Mouse (Mus musculus) megakaryocyte, adult 5-6 weeks (primary cell): ENCODE measurements around the gene Klf11. TPM values are rescaled to one million over a fixed set of nuclear protein-coding genes. Genes with fewer than 3 reads are reported as not detected.

ENCODE experiments used
- ATAC-seq: 2 replicates; pipeline ENCODE4 v1.8.0; 2016; ENCODE audit warnings: mild to moderate bottlenecking, inconsistent platforms; ENCODE audit not compliant: poor library complexity, severe bottlenecking
- total RNA-seq, 2 experiments: library from RNA; stranded (forward) in 1 of 2; stranded (reverse) in 1 of 2; fragments of 153-499, 151-499 nt in 1 of 2; fragments of 221-1000, 200-1000 nt in 1 of 2; gene quantifications; 2 replicates each; pipeline versions ENCODE4 v1.2.3 to v1.2.4; 2015 to 2017

The Klf11 gene
- total RNA-seq (2015) (7.7 and 9.6 TPM in 2 replicates), total RNA-seq (2017) (7.9 and 9.2 TPM in 2 replicates)

DNA sequence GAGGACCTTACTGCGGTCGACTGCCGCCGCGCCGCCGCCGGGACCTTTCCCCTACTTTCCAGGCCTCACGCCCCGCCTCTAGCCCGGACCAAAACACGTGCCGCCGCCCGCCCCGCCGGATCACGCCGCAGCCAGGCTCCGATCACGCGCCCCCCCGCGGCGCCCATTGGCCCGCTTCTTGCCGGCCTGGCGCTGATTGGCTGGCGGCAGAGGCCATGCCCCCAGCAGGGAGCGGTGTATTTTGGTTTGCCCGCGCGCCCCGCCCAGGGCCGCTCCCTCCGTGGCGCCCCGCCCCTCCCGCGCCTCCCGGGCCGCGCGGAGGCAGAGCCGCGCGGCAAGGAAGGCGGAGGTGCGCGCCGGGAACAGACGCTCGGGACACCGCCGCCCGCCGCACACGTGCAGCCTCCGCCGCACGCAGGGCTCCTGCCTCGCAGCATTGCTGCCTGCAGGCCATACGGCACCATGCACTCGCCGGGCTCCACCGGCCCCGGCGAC, at the start of gene Klf11:
TSS of gene Klf11 (plus strand) at position 212 of the 495 bp plus-strand sequence.
- peak; percentile 73 for ATAC-seq

DNA sequence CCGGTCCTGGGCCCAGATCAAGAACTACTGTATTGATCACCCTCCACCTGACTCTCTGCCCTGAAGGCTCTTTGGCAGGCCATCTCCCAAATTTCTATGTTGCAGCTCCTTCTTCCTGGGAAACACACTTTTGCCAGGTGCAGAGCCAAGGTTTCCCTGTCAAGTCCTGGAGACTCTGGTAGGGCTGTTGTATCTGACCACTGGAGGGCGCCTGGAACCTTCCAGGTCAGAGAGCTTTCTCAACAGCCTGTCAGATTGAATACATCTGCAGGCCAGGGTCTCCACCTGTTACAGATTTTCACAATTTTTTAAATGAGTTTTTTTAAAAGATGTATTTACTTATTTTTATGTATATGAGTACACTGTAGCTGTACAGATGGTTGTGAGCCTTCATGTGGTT, 47.8 kb upstream of the Klf11 start:
- peak; percentile 62 for ATAC-seq

DNA sequence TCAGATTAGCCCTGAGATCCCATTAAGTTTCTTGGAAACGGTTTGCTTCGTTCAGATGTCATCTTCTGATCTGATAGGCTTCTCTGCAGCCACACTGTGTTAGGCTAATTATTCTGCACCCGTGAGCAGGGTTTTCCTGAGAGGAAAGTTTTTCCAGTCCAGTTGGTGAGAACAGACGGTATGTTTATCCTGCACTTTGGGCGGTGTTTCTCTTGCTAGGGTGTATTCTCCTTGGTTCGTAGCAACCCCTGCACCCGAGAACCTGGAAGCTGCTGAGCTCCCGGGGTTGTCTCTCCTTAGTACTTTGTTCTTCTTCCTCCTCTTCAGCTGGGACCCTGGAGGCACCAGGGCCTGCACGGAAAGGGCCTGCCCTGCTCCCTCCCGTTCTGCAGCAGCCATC, 44.9 kb upstream of the Klf11 start:
- no peak for ATAC-seq

DNA sequence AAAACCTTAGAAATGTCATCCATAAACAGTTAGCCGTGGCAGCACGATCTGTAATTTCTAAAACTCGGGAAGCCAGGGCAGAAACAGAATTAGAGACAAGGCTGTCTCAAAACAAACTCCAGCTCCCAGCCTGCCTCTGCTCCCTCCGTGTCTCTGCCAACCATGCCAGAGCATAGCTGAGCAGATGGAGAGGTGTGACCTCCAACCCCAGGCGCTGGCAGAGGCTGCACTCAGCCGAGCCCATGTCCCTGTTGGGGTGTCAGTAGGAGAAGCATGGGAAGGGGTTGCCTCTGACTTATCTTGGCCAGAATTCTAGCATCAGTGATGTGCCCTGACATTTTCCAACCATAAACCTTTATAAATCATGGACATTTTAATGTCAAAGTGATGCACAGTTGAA, 38.5 kb upstream of the Klf11 start:
- no peak for ATAC-seq

DNA sequence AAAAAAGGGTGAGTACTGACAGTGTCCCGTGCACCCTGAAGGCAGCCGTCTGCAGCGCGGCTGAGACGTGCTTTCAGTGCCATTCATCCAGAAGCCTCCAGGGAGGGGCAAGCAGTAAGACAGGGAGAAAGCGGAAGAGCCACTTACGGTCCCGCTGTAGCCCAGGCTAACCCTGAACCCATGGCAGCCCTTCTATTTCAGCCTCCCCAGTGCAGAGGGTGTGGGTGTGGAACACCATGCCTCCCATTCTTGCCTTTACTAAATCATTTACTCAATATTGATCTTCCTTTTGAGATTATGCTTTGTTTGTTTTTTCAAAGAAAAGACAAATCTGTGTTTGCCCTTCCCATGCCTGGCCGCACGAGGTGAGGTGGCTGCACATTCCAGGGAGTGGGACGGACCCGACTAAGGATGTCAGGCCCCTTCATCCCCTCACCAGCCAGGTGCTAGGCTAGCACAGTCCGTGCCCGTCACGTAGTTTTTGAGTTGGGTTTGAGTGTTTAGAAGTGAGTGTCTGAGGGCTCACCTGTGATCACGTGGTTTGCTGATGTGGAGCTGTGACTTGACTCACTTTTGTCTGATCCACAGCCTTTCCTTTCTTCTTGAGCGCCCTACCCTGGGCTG, 36.5 kb upstream of the Klf11 start:
- ATAC-seq = no peak

DNA sequence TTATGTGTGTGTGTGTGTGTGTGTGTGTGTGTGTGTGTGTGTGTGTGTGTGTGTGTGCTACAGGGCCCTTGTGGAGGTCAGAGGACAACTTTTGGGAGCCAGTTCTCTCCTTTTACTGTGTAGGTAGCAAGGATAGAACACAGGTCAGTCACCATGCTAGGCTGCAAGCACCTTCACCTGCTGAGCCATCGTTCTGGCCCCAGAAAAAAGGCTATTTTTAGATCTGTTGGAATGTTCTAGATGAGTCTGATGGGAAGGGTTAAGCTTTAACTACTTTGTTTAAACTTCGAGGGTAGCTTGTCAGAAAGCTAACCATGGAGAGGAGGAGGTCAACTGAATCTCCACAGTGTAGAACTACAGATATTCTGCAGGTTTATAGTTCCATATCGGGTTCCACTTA, 35.9 kb upstream of the Klf11 start:
- ATAC-seq = no peak

DNA sequence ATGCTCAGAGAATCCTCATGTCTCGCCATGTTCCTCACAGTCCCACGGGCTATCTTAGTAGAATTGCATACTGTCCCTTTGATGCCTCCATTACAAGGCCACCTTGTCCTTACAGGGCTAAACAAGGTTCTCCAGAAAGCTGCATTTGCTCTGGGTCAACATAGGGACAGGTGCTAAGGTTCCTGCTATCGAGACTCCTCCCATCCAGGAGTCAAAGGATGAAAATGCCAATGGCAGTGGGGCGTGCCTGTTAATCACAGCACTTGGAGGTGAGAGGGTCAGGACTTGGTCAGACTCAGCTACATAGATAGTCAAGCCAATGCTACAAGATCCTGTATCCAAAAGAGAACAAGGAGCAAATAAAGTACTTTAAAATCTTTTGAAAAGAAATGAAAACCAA, 31.6 kb upstream of the Klf11 start:
- ATAC-seq = no peak

DNA sequence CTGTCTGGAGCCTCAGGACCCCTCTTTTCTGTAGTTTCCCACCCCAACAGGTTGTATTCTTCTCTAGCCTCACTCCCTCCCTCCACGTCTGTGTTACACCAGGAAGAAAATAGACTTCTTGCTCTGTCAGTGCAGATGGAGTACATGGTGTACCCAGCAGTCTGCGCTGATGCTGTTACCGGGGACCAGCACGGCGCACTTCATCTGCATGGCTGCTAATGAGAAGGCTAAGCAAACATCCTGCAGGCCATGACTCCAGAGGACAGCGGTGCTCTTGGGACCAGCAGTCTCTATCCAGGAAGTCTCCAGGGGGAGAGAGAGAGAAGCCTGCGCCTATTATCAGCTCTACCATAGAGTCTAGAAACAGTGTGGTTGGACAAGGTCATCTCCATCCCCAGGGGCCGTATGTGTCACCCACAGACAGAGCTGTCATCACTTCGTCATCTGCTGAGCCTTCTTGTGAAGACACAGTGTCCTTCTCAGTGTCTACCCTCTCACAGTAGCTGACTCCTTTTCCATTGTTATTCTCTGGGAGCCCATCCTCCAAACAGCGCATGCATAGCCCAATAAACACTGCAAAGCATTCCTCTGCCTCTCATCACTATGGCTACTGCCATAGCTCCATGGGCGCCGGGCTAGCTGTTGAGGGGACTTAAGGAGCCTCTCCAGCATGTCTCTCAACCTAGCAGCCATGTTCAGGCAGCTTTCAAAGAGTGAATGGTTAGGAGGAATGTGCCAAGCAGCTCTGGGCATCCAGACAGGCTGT, 27.4 kb upstream of the Klf11 start:
- ATAC-seq = no peak

DNA sequence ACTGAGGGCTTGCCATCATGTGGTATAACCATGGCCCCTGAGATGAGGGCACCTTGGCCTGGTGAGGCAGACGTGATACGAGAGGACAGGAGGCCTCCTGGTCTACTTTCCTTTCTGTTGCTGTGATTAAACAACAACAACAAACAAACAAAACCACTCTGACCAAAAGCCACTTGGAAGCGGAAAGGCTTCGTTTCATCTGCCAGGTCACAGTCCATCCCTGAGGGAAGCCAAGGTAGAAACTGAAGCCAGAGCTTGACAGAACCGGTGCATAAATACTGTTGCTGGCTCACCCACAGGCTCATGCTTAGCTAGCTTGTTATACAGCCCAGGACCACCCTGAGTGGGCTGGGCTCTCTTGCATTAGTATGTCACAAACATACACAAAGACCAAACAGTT, 24.7 kb upstream of the Klf11 start:
- no peak for ATAC-seq

DNA sequence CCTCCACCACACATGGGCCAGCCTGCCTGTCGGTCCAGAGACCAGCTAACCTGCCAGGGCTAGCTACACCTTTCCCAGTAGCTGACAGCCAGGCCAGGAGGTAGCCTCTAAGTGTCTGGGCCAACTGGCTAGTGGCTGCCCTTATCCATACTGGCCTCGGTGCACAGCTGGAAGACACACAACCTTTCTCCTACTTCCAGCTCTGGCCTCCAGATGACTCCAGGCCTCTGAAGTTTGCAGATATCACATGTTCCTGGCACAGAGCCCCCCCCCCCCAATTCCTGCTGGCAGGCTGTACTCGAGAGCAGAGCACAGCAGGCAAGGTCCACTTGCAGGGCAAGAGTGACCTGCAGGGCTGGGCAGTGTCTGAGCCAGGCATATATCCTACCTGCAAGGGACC, 23.9 kb upstream of the Klf11 start:
- ATAC-seq = no peak

DNA sequence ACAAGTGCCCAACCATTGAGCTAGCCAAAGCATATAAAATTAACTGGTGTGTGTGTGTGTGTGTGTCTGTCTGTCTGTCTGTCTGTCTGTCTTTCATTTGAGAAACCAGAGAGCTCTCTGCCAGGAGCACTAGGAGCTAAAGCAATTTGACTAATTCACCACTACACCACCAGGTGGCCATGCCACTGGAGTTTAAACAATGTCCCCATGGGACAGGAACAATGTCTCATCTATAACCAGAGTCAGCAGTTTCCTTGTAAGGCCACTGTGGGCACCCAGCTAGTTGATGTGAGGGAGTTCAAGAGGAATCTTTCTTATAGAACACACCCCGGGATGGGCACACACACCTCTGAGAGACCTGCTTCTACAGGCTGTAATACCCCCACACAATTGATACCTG, 20.9 kb upstream of the Klf11 start:
- peak; percentile 57 for ATAC-seq

DNA sequence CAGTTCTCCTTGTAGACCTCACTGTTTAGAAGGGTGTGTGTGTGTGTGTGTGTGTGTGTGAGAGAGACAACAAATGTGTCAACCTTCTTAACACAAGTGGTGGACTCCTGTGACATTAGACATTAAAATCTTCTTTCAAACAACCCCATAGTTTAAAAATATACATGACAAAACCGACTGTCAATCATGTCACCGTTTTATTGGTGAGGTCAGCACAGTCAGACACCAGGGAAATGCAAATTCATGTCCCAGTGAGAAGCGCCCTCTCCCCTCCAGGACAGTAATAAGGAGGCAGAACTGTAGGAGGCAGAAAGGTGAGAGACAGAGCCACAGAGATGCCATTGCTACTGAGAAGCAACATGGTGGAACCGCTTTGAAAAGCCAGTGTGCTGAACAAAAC, 18.7 kb upstream of the Klf11 start:
- ATAC-seq = no peak

DNA sequence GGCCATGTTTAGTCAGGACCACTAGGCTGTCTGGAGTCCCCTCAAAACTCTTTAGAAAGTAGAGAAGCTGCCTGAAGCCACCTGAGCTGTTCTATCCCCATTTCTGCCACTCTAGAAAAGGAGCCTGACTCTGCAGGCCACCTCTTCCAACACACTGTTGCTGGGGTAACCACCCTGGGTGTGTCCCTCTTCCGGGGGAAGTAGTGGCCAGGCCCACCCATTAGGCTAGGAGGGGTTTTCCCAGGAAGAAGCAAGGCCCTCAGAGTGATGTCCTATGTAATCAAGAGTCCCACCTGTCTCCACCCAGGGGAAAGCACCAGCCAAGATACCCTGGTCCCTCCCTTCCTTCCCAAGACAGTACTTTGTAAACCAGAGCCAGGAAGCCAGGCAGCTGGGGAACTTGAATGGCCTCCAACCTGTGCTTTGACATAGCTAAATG, 17.3 kb upstream of the Klf11 start:
- peak; percentile 28; the same call in 1 of the 2 replicates for ATAC-seq

DNA sequence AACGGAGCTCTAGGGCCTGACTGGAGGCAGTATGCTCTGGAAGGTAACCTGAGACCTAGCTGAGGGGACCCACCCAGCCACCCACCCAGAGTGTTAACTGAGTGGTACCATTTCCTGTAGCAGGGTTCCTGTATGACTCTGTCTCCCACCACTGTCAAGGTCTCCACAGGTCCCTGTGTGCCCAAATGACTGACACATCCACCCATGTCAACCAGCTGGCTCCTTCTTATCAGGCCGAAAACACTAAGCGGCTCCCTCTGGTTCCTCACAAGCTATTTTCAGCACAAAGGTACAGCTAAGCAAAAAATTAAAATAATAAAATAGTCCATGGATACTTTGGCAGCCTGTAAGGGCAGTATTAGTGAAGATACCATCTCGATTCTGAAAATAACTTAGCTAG, 16.9 kb upstream of the Klf11 start:
- ATAC-seq = no peak

DNA sequence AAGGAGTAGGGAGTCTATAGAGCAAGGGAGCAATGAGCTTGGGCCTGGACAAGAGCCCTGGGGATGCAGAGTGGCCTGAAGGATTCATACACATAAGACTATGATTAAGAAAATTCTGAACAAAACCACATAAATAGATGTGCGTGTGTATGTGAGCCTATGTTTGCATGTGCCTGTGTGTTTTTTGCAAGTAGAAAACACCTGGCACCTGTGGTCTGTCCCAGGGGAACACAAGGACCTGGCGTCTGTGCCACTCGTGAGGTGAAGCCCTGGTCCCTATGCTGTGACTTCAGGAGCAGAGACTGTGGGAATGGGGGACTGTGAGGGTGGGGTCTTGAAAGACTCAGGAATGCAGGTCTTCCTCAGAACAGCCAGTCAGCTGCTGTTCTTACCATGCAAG, 16.4 kb upstream of the Klf11 start:
- no peak for ATAC-seq

DNA sequence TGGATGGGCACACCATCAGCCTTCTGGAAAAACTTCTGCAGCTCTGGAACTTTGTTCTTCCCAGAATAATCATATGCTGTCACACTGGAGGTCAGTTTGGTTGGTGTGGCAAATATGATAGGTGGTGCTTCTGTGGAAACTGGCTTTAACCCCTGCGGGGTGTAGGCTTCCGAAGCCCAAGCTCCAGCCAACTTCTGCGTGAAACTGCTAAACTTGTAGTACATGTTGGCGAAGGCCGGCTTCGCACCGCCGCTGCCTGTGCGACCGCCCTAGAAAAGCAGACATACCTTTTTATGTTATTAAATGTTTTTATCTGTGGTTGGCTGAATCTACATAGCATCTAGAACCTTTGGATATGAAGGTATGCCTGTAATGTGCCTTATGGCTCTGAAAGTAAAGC, 12.3 kb upstream of the Klf11 start:
- peak; percentile 67 for ATAC-seq

DNA sequence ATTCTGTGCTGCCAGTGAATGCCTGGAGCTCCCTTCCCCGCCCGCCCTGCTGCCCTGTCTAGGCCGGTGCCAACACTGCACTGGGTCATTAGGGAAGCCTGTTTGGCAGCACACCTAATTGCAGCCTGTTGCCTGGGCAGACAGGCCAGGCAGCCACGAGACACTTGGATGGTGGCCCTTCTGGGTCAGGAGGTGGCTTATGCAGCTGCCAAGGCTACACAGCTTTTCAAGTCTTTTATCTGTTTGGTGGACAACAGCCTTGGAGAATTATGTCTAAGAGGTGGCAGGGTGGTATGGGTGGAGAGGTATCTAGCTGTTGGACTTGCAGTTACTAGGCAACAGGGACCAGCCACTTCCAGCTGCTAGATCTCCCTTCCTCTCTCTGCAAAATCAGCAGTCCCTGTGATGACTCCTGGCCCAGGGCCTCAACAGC, 8.7 kb upstream of the Klf11 start:
- no peak for ATAC-seq

DNA sequence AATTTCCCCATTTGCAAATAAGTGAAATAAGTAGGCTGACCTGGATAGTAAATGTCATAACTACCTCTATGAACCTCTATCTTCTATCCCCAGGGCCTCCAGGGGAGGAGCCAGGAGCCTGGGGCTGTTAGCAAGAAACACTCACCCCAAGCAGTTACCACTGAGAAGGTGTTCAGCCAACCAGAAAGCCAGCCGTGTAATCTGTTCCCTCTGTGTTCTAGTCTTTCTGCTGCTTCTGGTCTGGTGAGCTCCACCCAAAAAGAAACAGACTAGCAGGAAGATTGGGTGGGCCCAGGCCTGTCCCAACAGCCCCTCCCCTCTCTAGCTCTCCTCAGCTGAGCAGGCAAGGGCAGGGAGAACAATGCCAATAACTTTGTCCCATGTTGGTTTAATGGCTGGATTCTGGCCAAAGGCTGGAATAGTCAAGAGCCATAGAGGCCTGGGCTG, 6.9 kb upstream of the Klf11 start:
- peak; percentile 37 for ATAC-seq

DNA sequence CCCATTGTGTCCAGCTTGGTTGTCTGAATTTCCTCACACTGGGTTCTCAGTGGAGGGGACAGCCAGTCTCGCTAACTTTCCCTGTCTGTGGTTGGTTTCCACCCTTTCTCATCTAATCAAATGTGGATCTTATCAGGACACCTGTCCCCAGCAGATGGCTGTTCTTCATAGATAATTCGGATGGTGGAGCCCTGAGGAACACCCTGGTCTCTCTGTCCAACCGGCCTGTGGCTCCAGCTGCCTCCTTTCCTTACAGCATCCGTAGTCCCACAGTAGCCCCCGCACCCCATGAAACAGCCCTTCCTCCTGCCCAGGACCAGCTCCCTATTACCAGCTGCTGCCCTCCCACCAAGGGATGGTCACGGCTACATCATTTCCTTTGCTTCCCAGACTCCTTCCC, 5.2 kb upstream of the Klf11 start:
- no peak for ATAC-seq

DNA sequence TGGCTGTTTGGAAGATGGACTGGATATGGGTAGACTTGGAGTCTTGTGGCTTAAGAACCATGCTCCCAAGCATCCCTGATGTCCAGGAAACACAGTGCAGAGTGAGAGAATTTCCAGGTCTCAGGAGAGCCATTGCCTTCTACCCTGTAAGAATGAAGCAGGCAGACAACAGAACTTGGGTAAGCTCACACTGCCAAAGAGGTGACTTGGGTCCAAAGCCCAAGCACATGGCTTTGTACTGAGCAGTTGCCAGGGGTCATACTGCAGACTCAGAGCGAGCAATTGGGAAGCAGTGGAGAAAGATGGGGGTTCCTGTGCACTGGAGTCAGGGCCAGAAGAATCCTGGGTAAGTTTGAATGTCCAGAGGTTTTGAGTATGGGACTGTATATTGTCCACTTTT, 3.0 kb upstream of the Klf11 start:
- ATAC-seq = no peak

DNA sequence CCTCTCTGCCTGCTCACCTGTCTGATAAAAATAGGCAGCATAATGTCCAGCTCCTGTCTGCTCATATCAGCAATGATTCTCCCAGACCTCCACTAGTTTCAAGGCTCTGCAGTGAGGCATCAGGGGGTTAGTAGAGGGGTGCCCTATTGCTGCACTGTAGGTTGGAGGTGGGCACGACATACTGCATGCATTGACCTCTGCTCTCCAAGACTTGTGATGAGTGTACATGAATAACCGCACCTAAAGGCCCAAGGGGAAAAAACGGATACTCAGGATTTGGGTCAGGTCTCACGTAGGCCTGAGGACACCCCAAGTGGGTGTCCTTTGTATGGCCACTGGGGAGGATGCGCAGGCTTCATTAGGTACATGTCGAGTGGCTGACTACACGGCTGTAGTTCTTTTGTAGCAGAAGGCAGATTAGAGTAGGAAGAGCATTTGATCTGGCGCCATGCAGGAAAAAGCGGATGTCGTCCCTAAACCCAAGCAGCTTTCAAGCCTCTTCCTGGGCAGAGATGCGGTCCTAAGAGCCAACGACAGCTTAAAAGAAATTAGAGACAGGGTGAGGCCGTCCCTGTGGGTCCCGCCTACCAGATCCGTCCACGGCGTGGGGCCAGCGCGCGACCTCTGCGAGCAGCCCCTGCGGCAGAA, 535 bp upstream of the Klf11 start:
- ATAC-seq = no peak
